ENCODE assay signal across 9 mouse cellular contexts in genomic region chr10:75555557-75555956, GRCm38 (mm10). TPM values are rescaled to one million over a fixed set of nuclear protein-coding genes. Genes with fewer than 3 reads are reported as not detected.
DNase-seq lines count a peak whose midpoint lies in the region; ATAC-seq and TF ChIP-seq lines count a peak whose summit lies in the region.
"Had no signal": no experiment of that assay in that cellular context is flagged by ENCODE, and none has a peak within 500 bp of the region (broad histone marks: within the 10 kb centered on the region; RNA-seq: fewer than 3 reads in every experiment).

No protein-coding gene starts in this region.

- H3K4me2 ChIP-seq in kidney, postnatal 0 days (ENCODE audit: low read length): no peak overlapping the region
- H3K4me2 ChIP-seq in forebrain, embryonic 13.5 days: 0 out of 2 replicates have a peak overlapping the region, but pooled peaks have one; percentile 20
- H3K4me2 ChIP-seq in limb, embryonic 15.5 days: no peak overlapping the region
- H3K4me2 ChIP-seq in intestine, postnatal 0 days (replicated peaks; ENCODE audit: low read depth): no peak overlapping the region

- no peak for TF ChIP-seq CTCF in kidney, postnatal 0 days (IDR thresholded peaks at IDR 0.05; ENCODE audit: low read depth)
- TF ChIP-seq CTCF in intestine, postnatal 0 days (IDR thresholded peaks at IDR 0.05; ENCODE audit: low read depth): no peak

- peak overlapping the region; percentile 77 for H3K27ac ChIP-seq in kidney, postnatal 0 days
- H3K27ac ChIP-seq in embryonic facial prominence, embryonic 10.5 days (replicated peaks): peak overlapping the region; percentile 62; the same call in 1 of the 2 replicates
- H3K27ac ChIP-seq in forebrain, embryonic 13.5 days: peak overlapping the region; percentile 69
- peak overlapping the region; percentile 38; the same call in 1 of the 2 replicates for H3K27ac ChIP-seq in limb, embryonic 15.5 days
- no peak overlapping the region for H3K27ac ChIP-seq in intestine, postnatal 0 days (ENCODE audit: low read depth, low read length)

- ATAC-seq in kidney, postnatal 0 days (replicated peaks; ENCODE audit: low FRiP score, low read depth): no peak
- ATAC-seq in forebrain, embryonic 13.5 days: no peak
- ATAC-seq in limb, embryonic 15.5 days (ENCODE audit: insufficient number of reproducible peaks, low FRiP score, low TSS enrichment, low read depth): no peak
- ATAC-seq in intestine, postnatal 0 days: no peak
- ATAC-seq: inflammation-experienced regulatory T-cells, adult 6 months had no signal

- H3K36me3 ChIP-seq in kidney, postnatal 0 days (ENCODE audit: insufficient read depth, low read length): no peaks in the 10 kb centered on the region
- H3K36me3 ChIP-seq in embryonic facial prominence, embryonic 10.5 days (replicated peaks): no peaks in the 10 kb centered on the region
- peaks cover 16% of the 10 kb centered on the region for H3K36me3 ChIP-seq in forebrain, embryonic 13.5 days (ENCODE audit: poor library complexity, severe bottlenecking)
- no peaks in the 10 kb centered on the region for H3K36me3 ChIP-seq in limb, embryonic 15.5 days
- H3K36me3 ChIP-seq in intestine, postnatal 0 days (ENCODE audit: control insufficient read depth, insufficient read depth): no peaks in the 10 kb centered on the region

- 77% methylated on average over 6 of the region's 6 CpGs for WGBS in kidney, postnatal 0 days
- WGBS in embryonic facial prominence, embryonic 10.5 days: 62% methylated on average over 6 of the region's 6 CpGs
- 68% methylated on average over 6 of the region's 6 CpGs for WGBS in forebrain, embryonic 13.5 days
- 72% methylated on average over 6 of the region's 6 CpGs for WGBS in limb, embryonic 15.5 days
- WGBS in intestine, postnatal 0 days: 85% methylated on average over 6 of the region's 6 CpGs

- no peak overlapping the region for H3K9ac ChIP-seq in kidney, postnatal 0 days (ENCODE audit: low read depth, low read length)
- H3K9ac ChIP-seq in forebrain, embryonic 13.5 days: no peak overlapping the region
- no peak overlapping the region for H3K9ac ChIP-seq in limb, embryonic 15.5 days
- H3K9ac ChIP-seq in intestine, postnatal 0 days (ENCODE audit: low read depth, low read length): no peak overlapping the region

- no peaks in the 10 kb centered on the region for H3K9me3 ChIP-seq in kidney, postnatal 0 days (replicated peaks; ENCODE audit: low read length)
- no peaks in the 10 kb centered on the region for H3K9me3 ChIP-seq in embryonic facial prominence, embryonic 10.5 days
- H3K9me3 ChIP-seq in forebrain, embryonic 13.5 days (replicated peaks): no peaks in the 10 kb centered on the region
- H3K9me3 ChIP-seq in limb, embryonic 15.5 days: no peaks in the 10 kb centered on the region
- H3K9me3 ChIP-seq in intestine, postnatal 0 days (ENCODE audit: control insufficient read depth): no peaks in the 10 kb centered on the region

- no peak for DNase-seq in kidney, postnatal 0 days (ENCODE audit: low spot score)
- no peak for DNase-seq in kidney, adult 9 months
- DNase-seq in embryonic facial prominence, embryonic 10.5 days (ENCODE audit: low spot score): no peak
- DNase-seq in embryo, embryonic 10 days (ENCODE audit: low spot score): no peak
- DNase-seq: lung, adult 2 months had no signal

- H3K4me3 ChIP-seq in kidney, postnatal 0 days (replicated peaks; ENCODE audit: low read depth, low read length): no peak overlapping the region
- no peak overlapping the region for H3K4me3 ChIP-seq in embryonic facial prominence, embryonic 10.5 days
- no peak overlapping the region for H3K4me3 ChIP-seq in forebrain, embryonic 13.5 days
- H3K4me3 ChIP-seq in limb, embryonic 15.5 days: no peak overlapping the region
- H3K4me3 ChIP-seq in intestine, postnatal 0 days (ENCODE audit: low read depth, low read length): no peak overlapping the region

- peaks cover 24% of the 10 kb centered on the region for H3K4me1 ChIP-seq in kidney, postnatal 0 days (replicated peaks; ENCODE audit: insufficient read depth, low read length)
- H3K4me1 ChIP-seq in embryonic facial prominence, embryonic 10.5 days: peaks cover 55% of the 10 kb centered on the region
- H3K4me1 ChIP-seq in forebrain, embryonic 13.5 days: peaks cover 49% of the 10 kb centered on the region
- H3K4me1 ChIP-seq in limb, embryonic 15.5 days: peaks cover 45% of the 10 kb centered on the region
- H3K4me1 ChIP-seq in intestine, postnatal 0 days (replicated peaks; ENCODE audit: control insufficient read depth, insufficient read depth, low read length): 0 out of 2 replicates have a peak, but pooled peaks cover 5% of the 10 kb centered on the region

- 0 out of 2 replicates have a peak, but pooled peaks cover 3% of the 10 kb centered on the region for H3K27me3 ChIP-seq in kidney, postnatal 0 days (ENCODE audit: insufficient read depth, low read length)
- peaks cover 40% of the 10 kb centered on the region for H3K27me3 ChIP-seq in embryonic facial prominence, embryonic 10.5 days (replicated peaks; ENCODE audit: low read depth, poor library complexity, severe bottlenecking)
- peaks cover 3% of the 10 kb centered on the region for H3K27me3 ChIP-seq in forebrain, embryonic 13.5 days
- H3K27me3 ChIP-seq in limb, embryonic 15.5 days: peaks cover 16% of the 10 kb centered on the region
- peaks cover 21% of the 10 kb centered on the region for H3K27me3 ChIP-seq in intestine, postnatal 0 days (replicated peaks; ENCODE audit: control insufficient read depth, insufficient read depth, low read length)

RNA-seq across cellular contexts. Expression of gene Lrrc75b, which starts 4.6 kb away (rescaled TPM):
- 2.6 and 2.7 TPM in 2 replicates for polyA plus RNA-seq in kidney, postnatal 0 days (2015; fragmentation: Nextera tagmentation; extraction: Ambion mirVana)
- 1.6 and 2.3 TPM in 2 replicates for polyA plus RNA-seq in embryonic facial prominence, embryonic 10.5 days (2016; fragmentation: Nextera tagmentation; extraction: Ambion mirVana)
- 10.4 and 11.7 TPM in 2 replicates for polyA plus RNA-seq in forebrain, embryonic 13.5 days (2015; fragmentation: Nextera tagmentation; extraction: Ambion mirVana)
- polyA plus RNA-seq in limb, embryonic 15.5 days (2015; fragmentation: Nextera tagmentation; extraction: Ambion mirVana): 3.5 TPM in 2 replicates
- 1.2 and 1.8 TPM in 2 replicates for polyA plus RNA-seq in intestine, postnatal 0 days (2015; fragmentation: Nextera tagmentation; extraction: Ambion mirVana)

RNA-seq across cellular contexts. Expression of gene Ggt1, which starts 5.8 kb away (rescaled TPM):
- 317 and 388 TPM in 2 replicates for polyA plus RNA-seq in kidney, postnatal 0 days (2015; fragmentation: Nextera tagmentation; extraction: Ambion mirVana)
- 1.5 and 2.3 TPM in 2 replicates for polyA plus RNA-seq in embryonic facial prominence, embryonic 10.5 days (2016; fragmentation: Nextera tagmentation; extraction: Ambion mirVana)
- polyA plus RNA-seq in forebrain, embryonic 13.5 days (2015; fragmentation: Nextera tagmentation; extraction: Ambion mirVana): 1.1 and 2.3 TPM in 2 replicates
- polyA plus RNA-seq in limb, embryonic 15.5 days (2015; fragmentation: Nextera tagmentation; extraction: Ambion mirVana): 0.67 and 0.93 TPM in 2 replicates
- 131 and 132 TPM in 2 replicates for polyA plus RNA-seq in intestine, postnatal 0 days (2015; fragmentation: Nextera tagmentation; extraction: Ambion mirVana)

RNA-seq across cellular contexts. Expression of gene Ggt5, which starts 33.6 kb away (rescaled TPM):
- polyA plus RNA-seq in kidney, postnatal 0 days (2015; fragmentation: Nextera tagmentation; extraction: Ambion mirVana): 4.2 and 5.1 TPM in 2 replicates
- 0.75 and 0.77 TPM in 2 replicates for polyA plus RNA-seq in embryonic facial prominence, embryonic 10.5 days (2016; fragmentation: Nextera tagmentation; extraction: Ambion mirVana)
- 1.4 and 2.8 TPM in 2 replicates for polyA plus RNA-seq in forebrain, embryonic 13.5 days (2015; fragmentation: Nextera tagmentation; extraction: Ambion mirVana)
- 1.6 and 2.9 TPM in 2 replicates for polyA plus RNA-seq in limb, embryonic 15.5 days (2015; fragmentation: Nextera tagmentation; extraction: Ambion mirVana)
- polyA plus RNA-seq in intestine, postnatal 0 days (2015; fragmentation: Nextera tagmentation; extraction: Ambion mirVana): 4.0 and 4.9 TPM in 2 replicates

RNA-seq across cellular contexts. Expression of gene Gucd1, which starts 37.8 kb away (rescaled TPM):
- polyA plus RNA-seq in kidney, postnatal 0 days (2015; fragmentation: Nextera tagmentation; extraction: Ambion mirVana): 51.9 and 53.4 TPM in 2 replicates
- polyA plus RNA-seq in embryonic facial prominence, embryonic 10.5 days (2016; fragmentation: Nextera tagmentation; extraction: Ambion mirVana): 30.0 and 31.9 TPM in 2 replicates
- 21.1 and 24.9 TPM in 2 replicates for polyA plus RNA-seq in forebrain, embryonic 13.5 days (2015; fragmentation: Nextera tagmentation; extraction: Ambion mirVana)
- polyA plus RNA-seq in limb, embryonic 15.5 days (2015; fragmentation: Nextera tagmentation; extraction: Ambion mirVana): 26.1 and 27.6 TPM in 2 replicates
- 80.9 and 84.6 TPM in 2 replicates for polyA plus RNA-seq in intestine, postnatal 0 days (2015; fragmentation: Nextera tagmentation; extraction: Ambion mirVana)

RNA-seq across cellular contexts. Expression of gene Snrpd3, which starts 38.2 kb away (rescaled TPM):
- 113 and 125 TPM in 2 replicates for polyA plus RNA-seq in kidney, postnatal 0 days (2015; fragmentation: Nextera tagmentation; extraction: Ambion mirVana)
- 297 and 303 TPM in 2 replicates for polyA plus RNA-seq in embryonic facial prominence, embryonic 10.5 days (2016; fragmentation: Nextera tagmentation; extraction: Ambion mirVana)
- polyA plus RNA-seq in forebrain, embryonic 13.5 days (2015; fragmentation: Nextera tagmentation; extraction: Ambion mirVana): 188 and 198 TPM in 2 replicates
- 139 and 152 TPM in 2 replicates for polyA plus RNA-seq in limb, embryonic 15.5 days (2015; fragmentation: Nextera tagmentation; extraction: Ambion mirVana)
- polyA plus RNA-seq in intestine, postnatal 0 days (2015; fragmentation: Nextera tagmentation; extraction: Ambion mirVana): 62.6 and 63.3 TPM in 2 replicates

Comparison
In these comparisons a context has a peak if more than half of its experiments do, and no peak if none do; other contexts are left out.
1. RNA of gene Ggt1, which starts 5.8 kb away (polyA plus RNA-seq): 317 to 388 TPM in kidney, postnatal 0 days and 131 to 132 TPM in intestine, postnatal 0 days; 1.5 to 2.3 TPM in embryonic facial prominence, embryonic 10.5 days, 1.1 to 2.3 TPM in forebrain, embryonic 13.5 days and 0.67 to 0.93 TPM in limb, embryonic 15.5 days; every median in the first group is over 10 times any median in the second.